Mouse (Mus musculus) cerebellum, adult 2 months (tissue): ENCODE data around the gene Tro. TPM values are rescaled to one million over a fixed set of nuclear protein-coding genes. Genes with fewer than 3 reads are reported as not detected.

Experiments
- DNase-seq, 2 experiments: peaks; one replicate each; pipeline ENCODE4 v3.0.0; 2021
- H3K27ac ChIP-seq: fragments of 200-500 bp; 2 replicates; pipeline ENCODE4 v1.5.1; 2012; ENCODE audit warnings: low read length, control low read depth, inconsistent platforms; ENCODE audit not compliant: insufficient read depth
- H3K27me3 ChIP-seq: fragments of 200-500 bp; 2 replicates; pipeline ENCODE4 v1.6.1; 2012; ENCODE audit warnings: inconsistent platforms, mild to moderate bottlenecking, low read length, moderate library complexity; ENCODE audit not compliant: control insufficient read depth, insufficient read depth
- H3K4me1 ChIP-seq: fragments of 200-500 bp; 2 replicates; pipeline ENCODE4 v1.6.1; 2011; ENCODE audit warnings: low read length; ENCODE audit not compliant: control insufficient read depth, insufficient read depth
- H3K4me3 ChIP-seq: fragments of 200-500 bp; replicated peaks from 2 replicates; pipeline ENCODE3; 2011; ENCODE audit warnings: mild to moderate bottlenecking, low read depth, low read length, control low read depth; ENCODE audit not compliant: insufficient read depth
- CTCF ChIP-seq: fragments of 200-500 bp; IDR thresholded peaks from 2 replicates; pipeline ENCODE4 v1.5.1; 2011; ENCODE audit warnings: low read depth, mild to moderate bottlenecking, control low read depth, low read length, moderate library complexity, borderline replicate concordance; ENCODE audit not compliant: insufficient read depth
- POLR2A ChIP-seq: fragments of 200-500 bp; IDR thresholded peaks from 2 replicates; pipeline ENCODE4 v1.6.1; 2011; ENCODE audit warnings: low read length, control low read depth, borderline replicate concordance; ENCODE audit not compliant: insufficient read depth
- WGBS: fragments of 180-500 bp; shearing (Covaris S2); methylation state at CpG from one replicate; pipeline ENCODE4 v1.1.7; 2018; 5-methylcytosine and 5-hydroxymethylcytosine counted together
- polyA plus RNA-seq: library from polyadenylated mRNA; depleted of rRNA; stranded (reverse); fragments of >200 nt; gene quantifications from 2 replicates; pipeline ENCODE4 v1.2.3, GENCODE M21; 2012; rRNA removed

Tro gene
- polyA plus RNA-seq = 79.9 and 82.8 TPM in 2 replicates

GRCm38 (mm10) chrX:150656908-150657796 is at the start of gene Tro:
Gene Tro, minus strand, starts transcription at chrX:150657583.
- Histone ChIP-seq H3K27ac (peak within 1 kb of the TSS; percentile 87), H3K4me3 (peak within 1 kb of the TSS; percentile 98), H3K4me1 (no peaks in the 10 kb centered on the region), H3K27me3 (no peaks in the 10 kb centered on the region)
- peak; percentile 19; the same call in 1 of the 2 replicates for TF ChIP-seq CTCF
- TF ChIP-seq POLR2A = peak; percentile 64; the same call in 1 of the 2 replicates
- peak; percentile 71 to 73 for DNase-seq
- WGBS = 11% methylated on average over 34 of the region's 37 CpGs

GRCm38 (mm10) chrX:150677505-150677904 is 20.1 kb upstream of the Tro start:
- Histone ChIP-seq H3K27me3 (no peaks in the 10 kb centered on the region), H3K4me1 (no peaks in the 10 kb centered on the region), H3K4me3 (no peak overlapping the region), H3K27ac (no peak overlapping the region)
- WGBS = 52% methylated on average over 1 of the region's 1 CpGs
- TF ChIP-seq POLR2A (no peak), CTCF (no peak)
- no peak for DNase-seq

- 37% methylated on average over 4 of the region's 4 CpGs for WGBS
- TF ChIP-seq POLR2A (no peak), CTCF (no peak; the same call in 1 of the 2 replicates)
- Histone ChIP-seq H3K4me1 (no peaks in the 10 kb centered on the region), H3K27me3 (no peaks in the 10 kb centered on the region), H3K4me3 (no peak overlapping the region), H3K27ac (no peak overlapping the region)
- DNase-seq = peak; percentile 24 to 41
Measured at GRCm38 (mm10) chrX:150662809-150663208, 5.4 kb upstream of the Tro start.

GRCm38 (mm10) chrX:150657797-150658118 is 375 bp upstream of the Tro start:
- Histone ChIP-seq H3K27me3 (no peaks in the 10 kb centered on the region), H3K27ac (no peak overlapping the region), H3K4me3 (peak overlapping the region; percentile 98), H3K4me1 (no peaks in the 10 kb centered on the region)
- WGBS = 17% methylated on average over 3 of the region's 3 CpGs
- DNase-seq = peak in 1 of 2 experiments; percentile 25
- TF ChIP-seq CTCF (no peak), POLR2A (no peak)

- Histone ChIP-seq H3K4me3 (peak overlapping the region; percentile 98), H3K27me3 (no peaks in the 10 kb centered on the region), H3K4me1 (no peaks in the 10 kb centered on the region), H3K27ac (peak overlapping the region; percentile 87)
- DNase-seq = peak; percentile 56 to 74
- WGBS = 18% methylated on average over 26 of the region's 44 CpGs
- TF ChIP-seq POLR2A (no peak), CTCF (no peak)
Measured at GRCm38 (mm10) chrX:150656122-150656907, 1.1 kb downstream of the Tro start.

GRCm38 (mm10) chrX:150636421-150636820 is 21.0 kb downstream of the Tro start:
- 44% methylated on average over 1 of the region's 1 CpGs for WGBS

GRCm38 (mm10) chrX:150598882-150599281 is 58.5 kb downstream of the Tro start:
- no peak for DNase-seq
- no peaks in the 10 kb centered on the region for H3K4me1 ChIP-seq
- no peak overlapping the region for H3K27ac ChIP-seq
- 33% methylated on average over 2 of the region's 2 CpGs for WGBS
- no peak overlapping the region for H3K4me3 ChIP-seq
- no peaks in the 10 kb centered on the region for H3K27me3 ChIP-seq
- no peak for TF ChIP-seq POLR2A
- TF ChIP-seq CTCF = no peak

More at GRCm38 (mm10) chrX:150636421-150636820, 21.0 kb downstream of the Tro start:
- DNase-seq = no peak
- Histone ChIP-seq H3K4me1 (no peaks in the 10 kb centered on the region), H3K4me3 (no peak overlapping the region), H3K27ac (no peak overlapping the region), H3K27me3 (no peaks in the 10 kb centered on the region)
- TF ChIP-seq POLR2A = no peak
- TF ChIP-seq CTCF = no peak

Other genes with a start within 250 kb of the Tro start
- 29.6 and 34.2 TPM in 2 replicates for gene Tmem29, start 198.4 kb downstream of the Tro start, polyA plus RNA-seq
- 2.8 and 6.8 TPM in 2 replicates for gene Alas2, start 110.2 kb downstream of the Tro start, polyA plus RNA-seq
- gene Pfkfb1, start 69.4 kb downstream of the Tro start, polyA plus RNA-seq = 1.1 and 1.6 TPM in 2 replicates
- gene Apex2, start 67.7 kb downstream of the Tro start, polyA plus RNA-seq = 10.5 and 12.1 TPM in 2 replicates
- gene Maged2, start 156.8 kb upstream of the Tro start, polyA plus RNA-seq = 68.7 and 70.8 TPM in 2 replicates